Mouse (Mus musculus) midbrain, embryonic 15.5 days (tissue): ENCODE measurements around the gene Zfp963. TPM values are rescaled to one million over a fixed set of nuclear protein-coding genes. Genes with fewer than 3 reads are reported as not detected.

Source experiments
- ATAC-seq: fragments of 200-750 bp; cut with Nextera tagmentation; replicated peaks from 2 replicates; pipeline ENCODE4 v1.8.0; 2017; ENCODE audit warnings: moderate TSS enrichment
- H3K27ac ChIP-seq: fragments of 300-500 bp; sonication (generic); 2 replicates; pipeline ENCODE4 v1.5.1; 2015; ENCODE audit warnings: mild to moderate bottlenecking, inconsistent platforms
- H3K27me3 ChIP-seq: fragments of 300-500 bp; sonication (generic); replicated peaks from 2 replicates; pipeline ENCODE4 v1.6.1; 2015; ENCODE audit warnings: inconsistent platforms
- H3K36me3 ChIP-seq: fragments of 300-500 bp; sonication (generic); replicated peaks from 2 replicates; pipeline ENCODE4 v1.6.1; 2015; ENCODE audit warnings: inconsistent platforms
- H3K4me1 ChIP-seq: fragments of 300-500 bp; sonication (generic); 2 replicates; pipeline ENCODE4 v1.6.1; 2015; ENCODE audit warnings: inconsistent platforms
- H3K4me2 ChIP-seq: fragments of 300-500 bp; sonication (generic); 2 replicates; pipeline ENCODE4 v1.6.1; 2015; ENCODE audit warnings: inconsistent platforms, mild to moderate bottlenecking, moderate library complexity
- H3K4me3 ChIP-seq: fragments of 300-500 bp; sonication (generic); 2 replicates; pipeline ENCODE4 v1.5.1; 2015; ENCODE audit warnings: mild to moderate bottlenecking, inconsistent platforms
- H3K9ac ChIP-seq: fragments of 300-500 bp; sonication (generic); 2 replicates; pipeline ENCODE4 v1.6.1; 2015; ENCODE audit warnings: mild to moderate bottlenecking, inconsistent platforms
- H3K9me3 ChIP-seq: fragments of 300-500 bp; sonication (generic); 2 replicates; pipeline ENCODE4 v1.6.1; 2016; ENCODE audit warnings: inconsistent platforms
- WGBS: fragments of 180-500 bp; shearing (Covaris S2); methylation state at CpG from one replicate; pipeline ENCODE4 v1.1.7; 2015; ENCODE audit warnings: mixed read lengths; 5-methylcytosine and 5-hydroxymethylcytosine counted together
- polyA plus RNA-seq: library from polyadenylated mRNA; unstranded; fragments of >200 nt; fragmentation: Nextera tagmentation; extraction: Ambion mirVana; gene quantifications from 2 replicates; pipeline ENCODE4 v1.2.1, GENCODE M21; 2015

The Zfp963 gene
- polyA plus RNA-seq = 9.1 and 10.6 TPM in 2 replicates

GRCm38 (mm10) chr8:69749544-69750454 is at the start of gene Zfp963:
Gene Zfp963 (minus strand): TSS chr8:69749970.
- no peaks in the 10 kb centered on the region for H3K36me3 ChIP-seq
- peak within 1 kb of the TSS; percentile 97 for H3K27ac ChIP-seq
- peak within 1 kb of the TSS; percentile 55 for H3K4me3 ChIP-seq
- no peaks in the 10 kb centered on the region for H3K27me3 ChIP-seq
- peak; percentile 99 for ATAC-seq
- no peaks in the 10 kb centered on the region for H3K9me3 ChIP-seq
- H3K9ac ChIP-seq = peak within 1 kb of the TSS; percentile 62
- peak within 1 kb of the TSS; percentile 48 for H3K4me2 ChIP-seq
- WGBS = 3% methylated on average over 48 of the region's 48 CpGs
- H3K4me1 ChIP-seq = peaks cover 15% of the 10 kb centered on the region

DNA sequence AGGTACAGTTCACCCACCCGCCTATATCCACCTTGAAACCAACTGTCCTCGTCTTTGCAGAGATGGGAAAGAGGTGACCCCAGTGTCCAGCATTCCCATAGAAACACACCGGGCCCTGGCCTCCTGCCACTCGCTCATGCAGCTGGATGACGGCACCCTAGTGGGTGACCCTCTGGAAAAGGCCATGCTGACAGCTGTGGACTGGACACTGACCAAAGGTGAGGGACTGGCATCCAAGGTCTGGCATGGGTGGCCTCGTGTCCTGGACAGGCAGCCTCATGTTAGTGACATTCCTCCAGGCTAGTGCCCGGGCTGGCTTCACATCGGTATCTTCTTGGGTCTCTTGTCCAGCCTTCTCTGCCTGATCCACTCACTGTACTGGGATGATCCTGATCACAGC is 49.5 kb upstream of the Zfp963 start:
- no peaks in the 10 kb centered on the region for H3K27me3 ChIP-seq
- no peak overlapping the region for H3K4me3 ChIP-seq
- peaks cover 78% of the 10 kb centered on the region for H3K36me3 ChIP-seq
- H3K9me3 ChIP-seq = no peaks in the 10 kb centered on the region
- no peak overlapping the region for H3K27ac ChIP-seq
- no peak overlapping the region for H3K4me2 ChIP-seq
- no peaks in the 10 kb centered on the region for H3K4me1 ChIP-seq
- no peak overlapping the region for H3K9ac ChIP-seq
- 90% methylated on average over 8 of the region's 8 CpGs for WGBS
- ATAC-seq = no peak

DNA sequence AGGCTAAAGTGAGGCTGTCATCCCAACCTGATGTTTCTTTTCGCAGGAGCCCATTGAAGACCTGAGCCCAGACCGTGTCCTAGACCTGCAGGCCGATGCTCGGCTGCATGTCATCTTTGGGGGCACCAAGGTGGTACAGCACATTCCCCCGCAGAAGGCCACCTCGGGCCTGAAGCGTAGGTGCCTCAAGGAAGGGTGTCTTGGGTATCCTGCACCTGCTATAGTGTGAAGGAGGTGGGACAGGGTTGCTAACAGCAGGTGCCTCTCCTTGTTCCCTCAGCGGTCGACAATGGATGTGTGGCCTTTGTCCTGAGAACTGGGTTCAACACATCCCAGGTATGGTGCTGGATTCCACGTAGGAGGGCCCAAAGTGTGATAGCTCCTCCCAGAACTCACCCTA is 47.9 kb upstream of the Zfp963 start:
- Histone ChIP-seq H3K27me3 (no peaks in the 10 kb centered on the region), H3K9ac (no peak overlapping the region), H3K4me1 (peaks cover 14% of the 10 kb centered on the region), H3K4me3 (no peak overlapping the region), H3K27ac (no peak overlapping the region), H3K9me3 (no peaks in the 10 kb centered on the region), H3K4me2 (no peak overlapping the region), H3K36me3 (peaks cover 70% of the 10 kb centered on the region)
- WGBS = 95% methylated on average over 10 of the region's 10 CpGs
- no peak for ATAC-seq

GRCm38 (mm10) chr8:69796721-69797345 is 47.1 kb upstream of the Zfp963 start:
- H3K27ac ChIP-seq = no peak overlapping the region
- H3K9me3 ChIP-seq = no peaks in the 10 kb centered on the region
- no peak overlapping the region for H3K4me2 ChIP-seq
- H3K36me3 ChIP-seq = peaks cover 61% of the 10 kb centered on the region
- peaks cover 22% of the 10 kb centered on the region for H3K4me1 ChIP-seq
- no peak for ATAC-seq
- H3K27me3 ChIP-seq = no peaks in the 10 kb centered on the region
- no peak overlapping the region for H3K4me3 ChIP-seq
- 96% methylated on average over 16 of the region's 16 CpGs for WGBS
- no peak overlapping the region for H3K9ac ChIP-seq

DNA sequence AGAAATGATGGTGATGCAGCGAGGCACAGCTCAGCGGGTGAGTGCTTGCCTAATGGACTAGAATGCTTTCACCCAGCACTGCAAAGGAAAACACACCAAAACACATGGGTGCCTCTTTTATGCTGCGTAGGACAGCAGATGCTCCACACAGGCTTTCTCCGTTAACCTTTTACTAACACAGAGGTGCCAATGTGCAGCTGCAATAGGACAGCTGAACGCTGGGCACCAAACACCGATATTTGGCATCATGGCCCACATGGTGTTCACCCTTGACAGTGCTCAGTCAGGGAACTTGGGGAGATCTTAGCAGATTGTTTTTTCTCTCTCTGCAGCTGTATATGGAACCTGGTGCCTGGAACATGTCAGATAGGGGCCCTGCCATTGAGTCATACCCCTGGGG is 45.1 kb upstream of the Zfp963 start:
- Histone ChIP-seq H3K27ac (no peak overlapping the region), H3K4me3 (no peak overlapping the region), H3K36me3 (peaks cover 46% of the 10 kb centered on the region), H3K4me2 (no peak overlapping the region), H3K9ac (no peak overlapping the region), H3K9me3 (no peaks in the 10 kb centered on the region), H3K4me1 (peaks cover 29% of the 10 kb centered on the region), H3K27me3 (no peaks in the 10 kb centered on the region)
- no peak for ATAC-seq
- 98% methylated on average over 6 of the region's 6 CpGs for WGBS

GRCm38 (mm10) chr8:69794096-69794495 is 44.3 kb upstream of the Zfp963 start:
- Histone ChIP-seq H3K4me2 (no peak overlapping the region), H3K27ac (no peak overlapping the region), H3K4me1 (peaks cover 29% of the 10 kb centered on the region), H3K27me3 (no peaks in the 10 kb centered on the region), H3K9ac (no peak overlapping the region), H3K4me3 (no peak overlapping the region), H3K36me3 (peaks cover 38% of the 10 kb centered on the region), H3K9me3 (no peaks in the 10 kb centered on the region)
- WGBS = 93% methylated on average over 3 of the region's 3 CpGs
- no peak for ATAC-seq

GRCm38 (mm10) chr8:69793666-69794065 is 43.9 kb upstream of the Zfp963 start:
- ATAC-seq = no peak
- H3K36me3 ChIP-seq = peaks cover 35% of the 10 kb centered on the region
- H3K9me3 ChIP-seq = no peaks in the 10 kb centered on the region
- peaks cover 29% of the 10 kb centered on the region for H3K4me1 ChIP-seq
- no peak overlapping the region for H3K27ac ChIP-seq
- no peak overlapping the region for H3K4me3 ChIP-seq
- no peak overlapping the region for H3K4me2 ChIP-seq
- H3K9ac ChIP-seq = no peak overlapping the region
- 96% methylated on average over 4 of the region's 4 CpGs for WGBS
- H3K27me3 ChIP-seq = no peaks in the 10 kb centered on the region

DNA sequence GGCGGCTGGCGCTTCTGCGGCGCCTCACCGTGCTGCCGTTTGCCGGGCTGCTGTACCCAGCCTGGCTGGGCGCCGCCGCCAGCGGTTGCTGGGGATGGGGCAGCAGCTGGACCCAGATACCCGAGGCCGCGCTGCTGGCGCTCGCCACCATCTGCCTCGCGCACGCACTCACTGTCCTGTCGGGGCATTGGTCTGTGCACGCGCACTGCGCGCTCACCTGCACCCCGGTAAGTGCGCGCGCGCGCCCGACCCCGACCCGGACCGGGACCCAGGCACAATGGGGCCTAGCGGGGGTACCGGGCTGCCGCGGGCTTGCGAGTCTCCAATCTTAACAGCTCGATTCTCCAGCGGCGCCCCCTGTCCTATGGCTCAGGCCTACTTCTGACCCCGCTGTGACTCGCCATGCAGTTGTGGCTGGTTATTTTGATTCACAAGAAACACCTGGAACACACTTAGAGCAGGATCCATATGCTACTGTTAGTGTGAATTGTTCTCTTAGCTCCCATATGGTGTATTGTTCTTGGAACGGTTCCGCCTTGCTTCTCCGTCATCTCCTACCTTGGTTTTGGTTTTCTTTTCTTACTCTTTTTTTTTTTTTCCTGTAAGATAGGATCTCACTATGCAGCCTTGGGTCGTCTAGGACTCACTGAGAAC is 41.8 kb upstream of the Zfp963 start:
- Histone ChIP-seq H3K4me2 (peak overlapping the region; percentile 91), H3K36me3 (peaks cover 16% of the 10 kb centered on the region), H3K4me1 (peaks cover 29% of the 10 kb centered on the region), H3K9me3 (no peaks in the 10 kb centered on the region), H3K27ac (peak overlapping the region; percentile 71), H3K27me3 (no peaks in the 10 kb centered on the region), H3K4me3 (peak overlapping the region; percentile 100), H3K9ac (peak overlapping the region; percentile 99)
- WGBS = under 1% methylated on average over 48 of the region's 48 CpGs
- ATAC-seq = peak; percentile 83

- WGBS = under 1% methylated on average over 38 of the region's 38 CpGs
Measured at GRCm38 (mm10) chr8:69790773-69791367, 41.1 kb upstream of the Zfp963 start, which contains the start of the genes Atp13a1 and Zfp866. Gene Atp13a1 (plus strand): TSS chr8:69791163. Gene Zfp866 (minus strand): TSS chr8:69791178.

GRCm38 (mm10) chr8:69790364-69790763 is 40.6 kb upstream of the Zfp963 start:
- peak overlapping the region; percentile 91 for H3K4me2 ChIP-seq
- no peaks in the 10 kb centered on the region for H3K27me3 ChIP-seq
- ATAC-seq = peak; percentile 28
- H3K9me3 ChIP-seq = no peaks in the 10 kb centered on the region
- H3K4me1 ChIP-seq = peaks cover 29% of the 10 kb centered on the region
- H3K27ac ChIP-seq = peak overlapping the region; percentile 71; the same call in 1 of the 2 replicates
- H3K4me3 ChIP-seq = peak overlapping the region; percentile 100
- H3K9ac ChIP-seq = peak overlapping the region; percentile 99; the same call in 1 of the 2 replicates
- H3K36me3 ChIP-seq = peaks cover 8% of the 10 kb centered on the region
- 41% methylated on average over 11 of the region's 11 CpGs for WGBS

More at GRCm38 (mm10) chr8:69790773-69791367, 41.1 kb upstream of the Zfp963 start, which contains the start of the genes Atp13a1 and Zfp866:
- peak; percentile 97 for ATAC-seq
- peak within 1 kb of the TSS; percentile 71 for H3K27ac ChIP-seq
- H3K4me1 ChIP-seq = peaks cover 29% of the 10 kb centered on the region
- H3K27me3 ChIP-seq = no peaks in the 10 kb centered on the region
- H3K9me3 ChIP-seq = no peaks in the 10 kb centered on the region
- H3K4me3 ChIP-seq = peak within 1 kb of the TSS; percentile 100
- H3K9ac ChIP-seq = peak within 1 kb of the TSS; percentile 99
- peaks cover 9% of the 10 kb centered on the region for H3K36me3 ChIP-seq
- peak within 1 kb of the TSS; percentile 91 for H3K4me2 ChIP-seq

- WGBS = 73% methylated on average over 5 of the region's 5 CpGs
- no peak overlapping the region for H3K4me2 ChIP-seq
Measured at GRCm38 (mm10) chr8:69789731-69790130, 40.0 kb upstream of the Zfp963 start.

More at GRCm38 (mm10) chr8:69789731-69790130, 40.0 kb upstream of the Zfp963 start:
- no peaks in the 10 kb centered on the region for H3K9me3 ChIP-seq
- H3K27ac ChIP-seq = no peak overlapping the region
- ATAC-seq = no peak
- H3K36me3 ChIP-seq = peaks cover 8% of the 10 kb centered on the region
- H3K27me3 ChIP-seq = no peaks in the 10 kb centered on the region
- H3K4me3 ChIP-seq = no peak overlapping the region
- H3K9ac ChIP-seq = no peak overlapping the region
- H3K4me1 ChIP-seq = peaks cover 29% of the 10 kb centered on the region
